Mouse (Mus musculus): ENCODE data around the gene Ccdc120. TPM values are rescaled to one million over a fixed set of nuclear protein-coding genes. Genes with fewer than 3 reads are reported as not detected.
"Not testable (repeated sequence)": the region's sequence is repeated elsewhere in the genome, so short reads cannot be mapped to it uniquely, and the experiment has no call there.

Ccdc120 gene
- total RNA-seq, 2 experiments from 2014 or later = 26.7 to 29.7 TPM

DNA sequence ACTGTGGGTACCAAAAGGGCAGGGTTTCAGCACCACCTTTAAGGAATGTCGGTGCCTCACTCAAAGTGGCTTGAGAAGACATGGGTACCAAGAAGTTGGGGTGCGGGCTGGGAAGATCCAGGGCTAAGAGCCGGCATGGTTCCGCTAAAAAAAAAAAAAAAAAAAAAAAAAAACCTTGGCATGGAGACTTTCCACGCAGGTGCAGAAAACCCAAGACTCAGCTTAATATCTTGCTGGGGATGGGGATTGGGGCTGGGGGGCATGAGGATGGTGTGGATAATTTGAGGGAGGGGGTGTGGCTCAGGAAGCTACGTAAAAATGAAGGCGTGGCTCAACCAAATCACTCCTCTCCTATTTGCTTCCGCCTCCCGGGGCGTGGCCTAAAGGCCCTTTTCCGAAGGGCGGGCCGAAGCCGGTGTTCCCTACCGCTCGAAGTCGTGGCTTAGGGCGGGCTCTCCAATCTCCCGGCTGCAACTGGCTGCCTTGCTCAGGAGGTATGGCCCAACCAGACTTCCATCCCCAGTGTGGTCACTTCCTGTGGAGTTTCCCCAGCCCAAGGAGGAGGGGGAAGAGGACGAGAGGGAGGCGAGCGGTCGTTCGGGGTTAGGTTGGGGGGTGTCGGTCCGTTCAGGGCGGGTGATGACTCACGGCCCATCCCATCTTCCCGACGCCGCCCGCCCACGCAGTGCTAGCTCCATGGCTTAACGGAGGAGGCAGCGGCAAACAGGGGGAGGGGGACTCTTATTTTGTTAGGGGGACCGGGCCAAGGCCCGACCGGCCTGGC, 11.6 kb upstream of the Ccdc120 start, which contains the start of gene Tfe3:
TSS of gene Tfe3 (plus strand) at position 424 of the 784 bp plus-strand sequence.
- peak; percentile 83 to 90 for DNase-seq (ENCODE audit: low spot score in 2 of 2)

DNA sequence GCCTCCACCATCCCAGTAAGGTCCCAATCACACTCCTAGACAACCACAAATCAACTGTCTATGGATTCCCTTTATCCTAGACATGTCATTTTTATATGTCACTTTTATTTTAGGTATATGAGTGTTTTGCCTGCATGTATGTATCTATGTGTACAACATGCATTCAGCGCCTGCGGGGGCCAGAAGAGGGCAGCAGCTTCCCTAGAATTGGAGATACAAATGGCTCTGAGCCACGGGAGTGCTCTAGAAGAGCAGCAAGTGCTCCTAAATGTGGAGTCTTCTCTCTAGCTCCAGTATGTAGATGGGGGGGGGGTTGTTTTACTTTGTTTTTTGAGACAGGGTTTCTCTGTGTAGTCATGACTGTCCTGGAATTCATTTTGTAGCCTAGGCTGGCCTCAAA, 2.9 kb upstream of the Ccdc120 start:
- DNase-seq (ENCODE audit: low spot score in 2 of 2) = not testable (repeated sequence)

DNA sequence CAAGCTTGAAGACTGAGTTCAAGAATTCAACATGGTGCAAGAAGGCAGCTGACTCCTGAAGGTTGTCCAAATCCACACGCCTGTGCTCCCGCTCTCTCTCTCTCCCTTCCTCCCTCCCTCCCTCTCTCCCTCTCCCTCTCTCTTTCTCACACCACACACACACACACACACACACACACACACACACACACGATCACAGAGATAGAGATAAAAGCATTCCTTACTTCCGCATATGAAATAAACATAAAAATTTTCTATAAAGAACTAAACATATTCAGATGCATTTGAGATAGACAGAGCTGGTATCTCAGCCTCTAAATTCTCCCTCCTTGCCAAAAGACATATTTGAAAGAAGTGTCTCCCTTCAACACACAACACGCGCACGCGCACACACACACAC, 5.3 kb downstream of the Ccdc120 start:
- DNase-seq (ENCODE audit: low spot score in 2 of 2) = no peak

DNA sequence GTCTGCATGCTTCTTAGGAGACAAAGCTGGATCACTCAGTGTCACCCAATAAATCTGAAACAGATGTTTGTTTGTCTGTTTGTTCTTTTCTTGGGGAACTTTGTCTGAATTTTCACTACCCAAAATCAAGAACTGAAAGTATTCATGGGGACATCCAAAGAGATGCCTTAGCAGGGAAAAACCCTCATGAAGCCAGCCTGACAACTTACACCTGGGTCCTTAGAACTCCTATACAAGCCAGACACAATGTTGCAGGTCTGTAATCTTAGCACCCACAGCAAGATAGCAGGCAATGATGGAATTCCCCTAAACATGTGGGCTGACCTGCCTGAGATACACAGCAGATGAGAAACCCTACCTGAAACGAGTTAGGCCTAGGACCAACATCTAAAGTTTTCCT, 5.8 kb downstream of the Ccdc120 start:
- no peak for DNase-seq (ENCODE audit: low spot score in 2 of 2)

DNA sequence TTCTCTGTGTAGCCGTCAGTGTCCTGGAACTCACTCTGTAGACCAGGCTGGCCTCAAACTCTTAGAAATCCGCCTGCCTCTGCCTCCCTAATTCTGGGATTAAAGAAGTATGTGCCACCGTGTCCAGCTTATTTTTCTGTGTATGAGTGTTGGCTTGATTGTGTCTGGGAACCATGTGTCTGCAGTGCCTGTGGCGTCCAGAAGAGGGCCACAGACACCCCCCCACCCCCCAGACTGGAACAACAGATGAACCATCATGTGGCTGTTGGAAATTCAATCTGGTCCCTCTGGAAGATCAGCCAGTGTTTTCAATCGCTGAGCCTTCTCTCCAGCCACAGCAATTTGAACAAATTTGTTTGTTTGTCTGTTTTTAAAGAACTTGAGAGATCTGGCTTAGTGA, 7.2 kb downstream of the Ccdc120 start:
- DNase-seq (ENCODE audit: low spot score in 2 of 2) = no peak

DNA sequence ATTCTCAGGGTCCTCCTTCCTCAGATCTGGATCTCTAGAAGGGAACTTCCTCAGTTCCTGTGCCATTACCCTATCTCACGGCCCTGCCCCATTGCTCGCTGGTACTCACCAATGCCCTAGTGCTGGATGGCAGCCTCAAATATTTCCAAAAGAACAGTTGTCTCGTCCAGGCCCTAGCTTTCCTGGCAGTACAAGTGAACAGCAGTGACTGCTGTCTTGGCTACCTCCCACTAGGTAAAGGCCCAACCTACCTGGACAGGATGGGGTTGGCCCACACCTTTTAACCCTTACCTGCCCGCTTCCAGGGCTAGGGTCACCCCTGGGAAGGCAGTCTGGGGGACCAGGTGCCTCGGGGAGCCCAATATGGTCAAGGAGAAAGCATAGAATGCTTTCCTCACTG, 9.6 kb downstream of the Ccdc120 start:
- DNase-seq (ENCODE audit: low spot score in 2 of 2) = no peak

DNA sequence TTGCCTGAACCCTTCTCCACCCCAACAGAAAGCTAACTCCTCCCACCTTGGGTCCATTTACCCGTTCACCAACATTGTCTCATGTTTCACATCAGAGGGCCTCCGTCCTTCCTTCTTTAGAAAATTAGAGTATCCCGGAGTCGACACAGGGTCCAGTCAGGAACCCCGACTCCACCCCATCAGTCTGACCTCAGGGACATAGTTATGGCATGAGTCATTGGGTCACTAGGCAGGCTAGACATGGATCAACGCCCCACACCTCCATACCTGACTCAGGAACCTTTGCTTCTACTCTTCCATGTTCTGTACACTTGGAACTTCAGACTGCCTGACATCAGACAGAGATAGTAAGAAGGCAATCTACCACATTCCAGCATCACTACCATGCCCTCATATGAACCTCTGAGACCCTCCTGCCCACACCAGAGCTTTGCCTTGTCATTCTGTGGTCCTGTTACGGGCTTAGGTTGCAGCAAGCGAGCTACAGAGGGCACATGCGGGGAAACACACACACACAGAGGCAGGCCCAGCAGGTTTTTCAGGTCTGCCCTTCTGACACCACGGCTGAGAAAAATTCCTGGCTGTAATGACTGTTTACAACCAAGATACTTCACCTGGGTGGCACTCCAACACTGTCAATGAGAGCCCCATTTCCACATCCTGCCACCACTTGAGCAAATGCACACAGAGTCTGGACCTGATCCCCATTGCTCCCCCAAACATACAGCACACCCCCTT, 10.5 kb downstream of the Ccdc120 start:
- DNase-seq (ENCODE audit: low spot score in 2 of 2) = no peak

DNA sequence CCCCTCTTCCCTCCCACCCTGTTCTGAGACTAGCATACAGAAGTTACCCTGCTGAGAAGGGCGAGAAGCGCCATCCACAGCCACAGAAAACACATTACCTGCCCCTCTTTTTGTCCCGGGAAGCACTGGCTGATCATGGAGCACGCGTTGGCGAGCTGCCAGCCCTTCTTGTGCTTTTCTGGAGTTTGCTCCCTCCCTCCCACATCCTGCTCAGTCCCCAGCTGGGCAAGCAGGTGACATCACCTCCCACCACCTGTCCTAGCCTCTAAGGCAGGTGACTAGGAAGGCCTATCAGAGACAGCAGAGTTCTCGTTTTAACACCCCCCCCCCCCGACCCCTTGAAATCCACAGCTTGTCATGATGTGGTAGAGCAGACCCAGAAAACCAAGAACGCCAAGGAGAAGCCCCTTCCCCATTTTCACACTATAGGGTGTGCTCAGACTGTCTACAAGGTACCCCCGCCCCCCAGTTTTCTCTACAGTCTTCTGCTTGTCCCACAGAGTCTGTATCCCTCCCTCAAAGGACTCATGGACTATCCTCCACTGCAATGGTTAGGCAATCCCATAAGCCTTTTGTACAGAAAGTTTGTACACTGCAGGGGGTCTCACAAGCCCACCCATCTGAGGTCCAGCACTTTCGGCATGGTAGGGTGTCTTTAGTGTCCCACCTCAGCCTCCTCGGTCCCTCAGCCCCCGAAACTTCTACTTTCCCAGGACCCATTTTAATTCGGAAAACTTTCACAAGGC, 11.2 kb downstream of the Ccdc120 start:
- DNase-seq (ENCODE audit: low spot score in 2 of 2) = peak in 1 of 2 experiments; percentile 23

DNA sequence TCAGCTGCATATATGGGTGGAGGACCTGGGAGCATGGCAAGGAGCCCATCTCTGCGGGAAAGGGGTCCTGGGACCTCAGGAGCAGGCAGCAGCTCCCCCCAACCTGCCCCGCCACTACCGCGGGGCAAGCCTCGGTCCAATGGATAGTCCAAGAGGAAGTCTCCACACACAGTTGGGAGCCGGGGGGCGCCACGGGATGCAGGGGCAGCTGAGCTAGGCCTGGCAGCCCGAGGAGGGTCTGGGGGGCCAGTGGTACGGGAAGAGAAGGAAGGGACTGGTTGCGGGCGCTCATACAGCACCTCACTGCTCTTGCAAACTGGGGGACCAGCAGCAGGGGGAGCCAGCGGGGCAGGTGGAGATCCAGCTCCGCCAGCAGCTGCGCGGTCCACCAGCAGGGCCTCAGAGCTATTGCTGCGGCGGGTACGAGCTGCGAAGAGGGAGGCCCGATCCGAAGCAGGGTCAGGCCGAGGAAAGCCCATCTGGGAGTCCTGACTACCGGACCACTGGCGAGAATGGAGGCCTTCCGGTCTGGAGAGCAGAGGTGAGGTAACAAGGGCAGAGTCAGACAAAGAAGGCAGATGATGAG, 17.0 kb downstream of the Ccdc120 start:
- DNase-seq (ENCODE audit: low spot score in 2 of 2) = peak; percentile 40 to 59

DNA sequence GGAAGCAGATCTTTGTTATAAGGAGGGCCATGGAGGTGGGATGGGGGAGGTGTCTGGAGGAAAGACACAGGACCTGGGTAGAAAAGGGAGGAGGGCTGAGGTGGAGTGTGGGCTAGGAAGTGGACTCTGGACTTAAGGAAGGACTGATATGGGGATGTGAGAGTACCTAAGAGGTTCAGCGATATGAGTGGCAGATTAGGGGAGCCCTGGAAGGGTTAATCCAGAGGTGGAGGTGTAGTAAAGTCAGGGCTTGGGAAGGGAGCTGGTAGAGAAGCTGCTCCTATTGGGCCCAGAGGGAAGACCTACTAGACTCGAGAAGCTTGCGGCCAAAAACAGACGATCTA, 21.8 kb downstream of the Ccdc120 start:
- DNase-seq (ENCODE audit: low spot score in 2 of 2) = no peak

DNA sequence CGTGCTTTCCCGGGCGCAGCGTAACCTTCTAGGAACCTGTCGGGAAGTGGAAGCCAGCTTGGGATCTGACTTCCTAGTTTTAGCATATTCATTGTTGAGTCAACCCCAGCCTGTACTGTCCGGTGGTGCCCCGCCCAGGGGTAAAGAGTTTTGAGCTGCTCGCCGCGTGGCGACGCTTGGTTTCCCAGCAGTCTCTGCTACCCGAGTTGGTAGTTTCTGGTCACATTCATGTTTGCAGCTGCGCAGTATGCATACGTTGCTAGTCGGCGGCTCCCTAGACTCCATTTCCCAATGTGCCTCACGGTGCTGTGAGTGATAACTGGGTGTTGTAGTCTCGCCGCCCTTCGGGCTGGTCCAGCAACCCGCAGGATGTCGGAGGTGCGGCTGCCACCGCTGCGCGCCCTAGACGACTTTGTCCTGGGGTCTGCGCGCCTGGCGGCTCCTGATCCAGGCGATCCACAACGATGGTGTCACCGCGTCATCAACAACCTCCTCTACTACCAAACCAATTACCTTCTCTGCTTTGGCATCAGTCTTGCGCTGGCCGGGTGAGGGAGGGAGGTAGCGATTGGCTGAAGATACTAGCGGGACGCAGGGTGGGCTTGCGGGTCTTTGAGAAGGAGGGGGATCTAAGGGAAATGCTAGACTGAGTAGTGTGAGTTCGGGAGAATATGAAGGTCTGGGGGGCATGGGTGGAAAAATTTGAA, 22.3 kb downstream of the Ccdc120 start, which contains the start of gene Praf2:
TSS of gene Praf2 (plus strand) at position 225 of the 707 bp plus-strand sequence.
- peak; percentile 75 to 87 for DNase-seq (ENCODE audit: low spot score in 2 of 2)

DNA sequence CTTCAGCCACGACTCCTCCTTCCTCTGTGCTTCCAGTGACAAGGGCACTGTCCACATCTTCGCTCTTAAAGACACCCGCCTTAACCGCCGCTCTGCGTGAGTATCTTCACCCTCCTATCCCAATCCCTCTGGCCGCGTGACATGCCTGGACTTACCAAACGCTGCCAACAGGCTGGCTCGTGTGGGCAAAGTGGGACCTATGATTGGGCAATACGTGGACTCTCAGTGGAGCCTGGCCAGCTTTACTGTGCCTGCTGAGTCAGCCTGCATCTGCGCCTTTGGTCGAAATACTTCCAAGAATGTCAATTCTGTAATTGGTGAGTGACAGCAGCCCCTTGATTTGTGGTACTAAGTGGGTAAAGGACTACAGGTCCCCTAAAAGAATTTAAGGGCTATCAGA, 23.5 kb downstream of the Ccdc120 start:
- no peak for DNase-seq (ENCODE audit: low spot score in 2 of 2)

DNA sequence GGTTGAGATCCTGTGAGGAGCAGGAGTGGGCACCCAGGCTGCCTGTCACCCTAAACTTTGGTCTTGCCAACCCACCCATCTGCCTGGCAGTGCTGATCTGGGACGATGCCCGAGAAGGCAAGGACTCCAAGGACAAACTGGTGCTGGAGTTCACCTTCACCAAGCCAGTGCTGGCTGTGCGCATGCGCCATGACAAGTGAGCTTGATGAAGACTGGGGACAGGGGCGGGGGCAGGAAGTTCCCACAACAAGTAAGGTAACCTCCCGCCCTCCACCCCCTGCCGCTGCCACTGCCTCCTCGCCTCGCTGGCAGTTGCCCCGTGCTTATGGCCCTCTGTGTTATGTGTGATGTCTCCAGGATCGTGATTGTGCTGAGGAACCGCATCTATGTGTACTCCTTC, 24.9 kb downstream of the Ccdc120 start:
- DNase-seq (ENCODE audit: low spot score in 2 of 2) = no peak

DNA sequence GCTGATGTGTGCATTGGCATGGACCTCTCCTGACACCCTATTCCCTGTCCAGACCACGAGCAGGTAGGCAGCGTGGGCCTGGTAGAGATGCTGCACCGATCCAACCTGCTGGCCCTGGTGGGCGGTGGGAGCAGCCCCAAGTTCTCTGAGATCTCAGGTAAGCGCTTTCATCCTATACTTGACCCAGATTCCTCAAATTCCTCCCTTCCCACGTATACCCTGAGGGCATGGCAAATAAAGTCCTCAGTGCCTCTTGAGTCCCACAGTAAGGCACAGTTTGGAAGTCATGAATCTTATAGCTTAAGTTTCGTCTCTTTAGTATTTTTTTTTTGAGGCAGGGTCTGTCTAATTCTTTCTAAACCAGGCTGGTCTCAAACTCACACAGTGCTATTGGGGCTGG, 26.6 kb downstream of the Ccdc120 start:
- DNase-seq (ENCODE audit: low spot score in 2 of 2) = no peak

DNA sequence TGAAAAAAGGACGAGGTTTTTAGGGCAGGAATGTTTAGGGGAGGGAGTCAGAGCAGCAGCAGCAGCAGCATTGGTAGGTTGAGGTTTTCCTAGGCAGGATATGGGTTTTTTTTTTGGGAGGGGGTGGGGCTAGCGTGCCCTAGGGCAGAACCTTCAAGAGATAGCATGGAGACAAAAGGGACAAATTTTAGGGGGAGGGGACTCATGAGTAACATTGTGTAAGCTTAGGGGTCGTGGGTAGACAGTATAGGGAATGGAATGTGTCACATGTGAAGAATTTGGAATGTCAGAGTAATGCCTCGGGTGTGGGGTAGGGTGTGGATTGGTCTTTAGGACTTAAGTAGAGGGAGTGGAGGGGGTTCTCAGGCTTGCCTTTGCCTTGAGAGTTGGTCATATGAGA, 28.0 kb downstream of the Ccdc120 start:
- no peak for DNase-seq (ENCODE audit: low spot score in 2 of 2)

DNA sequence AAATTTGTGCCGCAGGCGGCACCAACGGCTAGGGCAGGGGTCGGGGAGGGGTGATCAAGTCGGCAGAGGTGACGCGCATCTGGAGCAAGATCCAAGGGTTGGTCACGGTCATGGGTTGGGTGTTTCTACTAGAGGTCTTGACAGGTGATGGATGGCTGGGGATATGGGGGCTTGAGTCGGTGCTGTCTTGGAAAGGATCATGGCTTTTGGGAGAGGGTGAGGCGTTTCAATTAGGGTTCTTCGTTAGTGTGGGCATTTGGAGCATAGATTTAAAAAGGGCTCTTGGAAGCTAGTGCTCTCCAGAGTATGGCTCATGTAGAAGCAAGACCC, 28.5 kb downstream of the Ccdc120 start:
- no peak for DNase-seq (ENCODE audit: low spot score in 2 of 2)

DNA sequence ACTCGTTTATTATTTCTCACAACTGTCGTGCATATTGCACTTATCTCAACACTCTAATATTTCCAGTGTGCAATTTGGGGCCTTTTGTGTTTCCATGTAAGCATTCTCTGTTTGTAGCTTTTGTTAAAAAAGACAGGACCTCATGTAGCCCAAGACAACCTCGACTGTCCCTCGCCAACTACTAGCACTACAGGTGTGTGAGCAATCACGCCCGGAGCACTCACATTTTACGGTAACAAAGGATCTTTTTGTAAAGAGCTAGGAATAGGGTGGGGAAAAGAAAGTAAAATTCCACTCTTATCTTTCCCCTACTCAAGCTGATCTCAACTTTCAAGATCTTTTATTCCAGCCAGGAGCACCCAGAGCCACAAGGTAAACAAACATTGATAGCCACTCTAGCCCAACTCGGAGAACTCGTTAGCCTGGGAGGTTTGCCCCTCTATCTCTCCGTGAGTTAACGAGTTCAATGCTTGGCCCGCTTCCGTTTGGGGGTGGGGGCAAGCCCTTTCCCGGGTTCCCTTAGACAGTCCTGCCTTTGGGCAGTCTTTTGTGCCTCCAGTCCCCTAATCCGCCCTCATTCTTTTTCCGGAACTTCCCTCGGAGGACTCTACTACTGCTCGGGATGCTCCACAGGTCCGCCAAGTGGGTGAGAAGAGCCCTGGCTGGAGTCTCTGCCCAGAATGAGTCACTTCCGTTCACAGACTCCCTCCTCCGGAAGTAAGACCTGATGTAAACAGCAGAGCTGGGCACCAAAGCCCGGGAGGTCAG, 29.0 kb downstream of the Ccdc120 start, which contains the start of gene Gm45208:
TSS of gene Gm45208 (plus strand) at position 732 of the 768 bp plus-strand sequence.
- DNase-seq (ENCODE audit: low spot score in 2 of 2) = peak; percentile 48 to 62

DNA sequence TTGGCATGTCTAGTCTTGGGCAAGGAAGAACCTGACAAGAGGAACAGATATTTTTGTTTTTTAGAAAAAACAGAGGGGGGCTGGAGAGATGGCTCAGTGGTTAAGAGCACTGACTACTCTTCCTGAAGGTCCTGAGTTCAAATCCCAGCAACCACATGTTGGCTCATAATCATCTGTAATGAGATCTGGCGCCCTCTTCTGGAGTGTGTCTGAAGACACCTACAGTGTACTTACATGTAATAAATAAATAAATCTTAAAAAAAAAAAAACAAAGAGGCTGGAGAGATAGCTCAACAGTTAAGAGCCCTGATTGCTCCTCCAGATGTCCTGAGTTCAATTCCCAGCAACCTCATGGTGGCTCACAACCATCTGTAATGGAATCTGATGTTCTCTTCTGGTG, 34.6 kb downstream of the Ccdc120 start:
- DNase-seq (ENCODE audit: low spot score in 2 of 2) = not testable (repeated sequence)

DNA sequence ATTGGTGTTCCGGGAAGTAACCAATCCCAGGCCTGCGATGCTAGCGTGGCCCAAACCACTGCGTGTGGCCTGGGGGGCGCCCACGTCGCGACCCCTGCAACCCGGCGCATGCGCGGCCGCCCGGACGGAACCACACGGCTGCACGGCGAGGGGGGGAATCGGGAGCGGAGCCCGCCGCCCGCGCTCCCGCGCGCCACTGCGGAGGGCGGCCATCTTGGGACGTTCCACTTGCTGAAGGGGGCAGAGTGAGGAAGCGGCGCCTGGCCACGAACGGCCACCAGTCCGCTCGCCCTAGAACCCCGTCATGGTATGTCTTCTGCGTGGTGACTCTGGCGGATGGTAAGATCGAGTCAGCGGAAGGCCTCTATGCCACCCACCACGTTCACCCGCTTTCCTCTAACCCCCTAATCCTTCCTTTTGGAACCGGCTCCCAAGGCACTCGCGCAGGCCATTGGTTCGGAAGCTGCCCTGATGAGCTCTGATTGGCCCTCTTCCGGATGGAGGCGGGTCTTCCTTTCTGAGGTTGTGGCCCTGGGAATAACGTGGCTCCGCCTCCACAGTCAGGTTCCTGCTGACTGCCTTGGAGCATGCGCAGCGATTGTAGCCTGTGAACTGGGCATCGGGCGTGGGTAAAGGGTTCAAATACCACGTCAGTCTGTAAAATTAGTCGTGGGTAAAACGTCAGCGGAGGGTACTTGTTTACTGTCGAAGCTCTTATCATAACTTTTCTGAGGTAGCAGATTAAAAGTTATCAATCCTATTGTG, 36.4 kb downstream of the Ccdc120 start, which contains the start of gene Wdr45:
TSS of gene Wdr45 (plus strand) at position 199 of the 765 bp plus-strand sequence.
- peak; percentile 86 to 92 for DNase-seq (ENCODE audit: low spot score in 2 of 2)

Data from left cerebral cortex, adult 18-20 months (tissue).